Comparison of ENCODE assay signal across 9 mouse cellular contexts in genomic region chr8:12486331-12487061, GRCm38 (mm10).
A peak's percentile ranks its signal among the peaks of the same experiment; 100 is the strongest.
DNase-seq lines count a peak whose midpoint lies in the region; ATAC-seq and TF ChIP-seq lines count a peak whose summit lies in the region.
"Had no signal": no experiment of that assay in that cellular context is flagged by ENCODE, and none has a peak within 500 bp of the region (broad histone marks: within the 10 kb centered on the region; RNA-seq: fewer than 3 reads in every experiment).

No protein-coding gene starts in this region.

- H3K9me3 ChIP-seq in lung, embryonic 16.5 days (ENCODE audit: control insufficient read depth, low read length), result no peaks in the 10 kb centered on the region
- H3K9me3 ChIP-seq in forebrain, embryonic 16.5 days (ENCODE audit: control insufficient read depth, low read length), result no peaks in the 10 kb centered on the region
- H3K9me3 ChIP-seq in hindbrain, postnatal 0 days (ENCODE audit: low read length), result no peaks in the 10 kb centered on the region

- peaks cover 7% of the 10 kb centered on the region for H3K4me1 ChIP-seq in lung, embryonic 16.5 days (replicated peaks; ENCODE audit: control insufficient read depth, insufficient read depth, low read length)
- peaks cover 29% of the 10 kb centered on the region for H3K4me1 ChIP-seq in forebrain, embryonic 16.5 days (replicated peaks; ENCODE audit: control insufficient read depth, insufficient read depth, low read length)
- H3K4me1 ChIP-seq in hindbrain, postnatal 0 days (ENCODE audit: insufficient read depth, low read length), result peaks cover 8% of the 10 kb centered on the region; the same call in 1 of the 2 replicates

- no peaks in the 10 kb centered on the region for H3K27me3 ChIP-seq in lung, embryonic 16.5 days (ENCODE audit: control insufficient read depth, insufficient read depth, low read depth, low read length)
- H3K27me3 ChIP-seq in forebrain, embryonic 16.5 days (replicated peaks; ENCODE audit: control insufficient read depth, insufficient read depth, low read length), result no peaks in the 10 kb centered on the region; the same call in 1 of the 2 replicates
- 0 out of 2 replicates have a peak, but pooled peaks cover 7% of the 10 kb centered on the region for H3K27me3 ChIP-seq in hindbrain, postnatal 0 days (ENCODE audit: insufficient read depth, low read length)

- no peak overlapping the region for H3K9ac ChIP-seq in lung, embryonic 16.5 days (ENCODE audit: low read length)
- H3K9ac ChIP-seq in forebrain, embryonic 16.5 days (replicated peaks; ENCODE audit: low read depth, low read length), result no peak overlapping the region
- no peak overlapping the region for H3K9ac ChIP-seq in hindbrain, postnatal 0 days (replicated peaks; ENCODE audit: low read length)

- no peak overlapping the region for H3K27ac ChIP-seq in lung, embryonic 16.5 days (ENCODE audit: low read length)
- peak overlapping the region; percentile 58 for H3K27ac ChIP-seq in forebrain, embryonic 16.5 days (ENCODE audit: low read length)
- peak overlapping the region; percentile 74 for H3K27ac ChIP-seq in hindbrain, postnatal 0 days

- H3K36me3 ChIP-seq in lung, embryonic 16.5 days (ENCODE audit: control insufficient read depth, insufficient read depth, low read length), result no peaks in the 10 kb centered on the region
- H3K36me3 ChIP-seq in forebrain, embryonic 16.5 days (ENCODE audit: control insufficient read depth, insufficient read depth), result no peaks in the 10 kb centered on the region
- no peaks in the 10 kb centered on the region for H3K36me3 ChIP-seq in hindbrain, postnatal 0 days (ENCODE audit: insufficient read depth, low read length)

- ATAC-seq in lung, embryonic 16.5 days (ENCODE audit: low read depth), result peak; percentile 54; the same call in 1 of the 2 replicates
- peak; percentile 81 for ATAC-seq in forebrain, embryonic 16.5 days
- peak; percentile 93 for ATAC-seq in hindbrain, postnatal 0 days

- 58% methylated on average over 22 of the region's 22 CpGs for WGBS in lung, embryonic 16.5 days
- WGBS in forebrain, embryonic 16.5 days, result 21% methylated on average over 22 of the region's 22 CpGs
- WGBS in hindbrain, postnatal 0 days, result 29% methylated on average over 22 of the region's 22 CpGs

- H3K4me3 ChIP-seq in lung, embryonic 16.5 days (ENCODE audit: low read length), result no peak overlapping the region
- no peak overlapping the region for H3K4me3 ChIP-seq in forebrain, embryonic 16.5 days (replicated peaks; ENCODE audit: low read length)
- no peak overlapping the region for H3K4me3 ChIP-seq in hindbrain, postnatal 0 days (ENCODE audit: low read length)
- H3K4me3 ChIP-seq: erythroblast, embryonic 14.5 days had no signal

- no peak overlapping the region for H3K4me2 ChIP-seq in lung, embryonic 16.5 days (ENCODE audit: low read depth, low read length)
- H3K4me2 ChIP-seq in forebrain, embryonic 16.5 days (ENCODE audit: low read length), result no peak overlapping the region
- H3K4me2 ChIP-seq in hindbrain, postnatal 0 days (ENCODE audit: low read depth, low read length), result 0 out of 2 replicates have a peak overlapping the region, but pooled peaks have one; percentile 10

- DNase-seq in lung, postnatal 36 days, result no peak
- DNase-seq in hindbrain, postnatal 0 days (ENCODE audit: low spot score), result peak; percentile 86
- DNase-seq in left cerebral cortex, adult 11 months (ENCODE audit: low spot score), result peak; percentile 71
- peak; percentile 28 for DNase-seq in retina, embryonic 14.5 days (ENCODE audit: low spot score)
- DNase-seq in thymus, postnatal 4 days, result no peak
- no peak for DNase-seq in c-Kit-positive CD71-positive TER-119-positive erythroid progenitor cells, embryonic 14.5 days (ENCODE audit: low spot score)

- TF ChIP-seq CTCF in hindbrain, postnatal 0 days (IDR thresholded peaks at IDR 0.05; ENCODE audit: low read depth), result no peak

Comparison
In these comparisons a context has a peak if more than half of its experiments do, and no peak if none do; other contexts are left out.
1. DNase-seq: peak in hindbrain, postnatal 0 days (single experiment), left cerebral cortex, adult 11 months (single experiment) and retina, embryonic 14.5 days (single experiment); none in lung, postnatal 36 days (single experiment), thymus, postnatal 4 days (single experiment) and c-Kit-positive CD71-positive TER-119-positive erythroid progenitor cells, embryonic 14.5 days (single experiment).
2. Peak in every context shown above with its lines, with median percentiles within 50 percentile points of each other: ATAC-seq.